Mouse (Mus musculus) layer of hippocampus, adult 18-20 months (tissue): ENCODE results near the gene Gm7030. TPM values are rescaled to one million over a fixed set of nuclear protein-coding genes. Genes with fewer than 3 reads are reported as not detected.
"Not testable (repeated sequence)": the region's sequence is repeated elsewhere in the genome, so short reads cannot be mapped to it uniquely, and the experiment has no call there.

Experiments
- DNase-seq, 2 experiments: peaks; one replicate each; pipeline ENCODE4 v3.0.0; 2022; ENCODE audit warnings: low spot score in 2 of 2
- total RNA-seq, 2 experiments: library from RNA; stranded (reverse); gene quantifications; 2 replicates each; pipeline ENCODE4 v1.2.3; 2021

Gm7030 gene
- total RNA-seq, 2 experiments from 2014 or later: not detected

DNA sequence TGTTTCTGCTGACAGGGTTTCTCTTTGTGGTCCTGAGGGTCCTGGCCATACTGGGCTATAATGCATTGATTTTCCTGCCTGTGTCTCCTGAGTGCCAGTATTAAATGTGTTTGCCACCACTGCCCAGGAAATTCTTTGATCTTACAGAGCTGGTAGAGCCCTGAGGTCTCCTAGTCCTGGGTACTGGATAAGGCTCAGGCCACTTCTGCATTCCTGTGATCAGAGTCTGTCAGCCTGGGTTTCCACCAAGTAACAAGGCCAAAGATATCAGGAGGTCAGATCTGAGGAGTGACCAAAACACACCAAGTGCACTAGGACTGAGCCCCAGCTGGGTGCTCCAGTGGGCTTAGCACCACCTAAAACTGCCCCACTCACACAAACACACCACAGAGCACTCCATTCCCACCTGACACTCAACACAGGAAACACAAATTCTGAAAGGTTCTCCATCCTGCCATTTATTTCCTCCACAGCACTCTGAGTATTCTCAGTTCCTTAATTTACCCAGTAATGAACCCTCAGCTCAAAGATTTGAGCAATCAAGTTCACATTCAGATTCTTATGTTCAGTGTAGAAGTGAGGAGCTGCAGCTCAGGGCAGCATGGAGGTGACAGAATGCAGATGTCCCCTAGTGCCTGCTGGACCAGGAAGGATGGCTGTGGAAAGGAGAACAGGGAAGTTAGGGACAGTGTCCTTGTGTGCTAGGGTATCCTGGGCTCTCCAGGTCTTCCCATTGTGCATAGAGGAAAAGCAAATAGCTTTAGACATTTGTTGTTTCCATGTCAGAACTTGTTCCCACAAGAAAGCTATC is 6.4 kb upstream of the Gm7030 start:
- DNase-seq: not testable (repeated sequence)

DNA sequence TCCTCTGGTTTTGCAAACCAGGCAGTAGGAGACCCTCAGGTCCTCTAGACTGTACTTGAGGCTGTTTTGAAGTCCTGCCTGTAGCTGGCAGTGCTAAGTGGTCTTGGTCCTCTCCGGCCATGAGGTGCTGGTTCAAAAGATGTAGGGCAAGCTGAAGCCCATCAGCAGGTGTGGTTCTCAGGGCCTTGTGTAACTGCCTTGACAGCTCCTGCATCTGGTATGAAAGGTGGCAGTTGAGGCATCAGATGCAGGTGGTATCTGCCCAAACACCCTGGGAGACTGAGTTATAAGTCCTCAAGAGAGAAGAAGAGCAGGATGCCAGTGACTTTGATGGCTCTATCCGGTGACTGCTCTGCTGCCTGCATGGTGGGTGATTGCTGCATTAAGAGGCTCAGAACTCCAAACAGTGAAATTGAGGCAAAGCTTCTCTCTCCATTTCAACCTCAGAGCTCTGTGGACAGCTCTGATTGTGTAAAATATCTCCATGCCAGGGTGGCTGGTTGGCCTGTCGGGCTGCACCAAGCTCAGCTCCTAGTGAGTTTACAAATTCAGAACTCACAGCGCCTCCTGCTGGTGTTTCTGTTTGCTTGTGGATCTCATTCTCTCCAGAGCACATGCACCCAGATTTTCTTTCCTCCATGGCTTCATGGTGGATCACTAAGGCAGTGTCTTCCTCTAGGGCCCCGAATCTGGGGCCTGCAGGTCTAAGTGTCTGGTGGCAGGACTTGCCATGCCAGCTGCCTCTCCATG is 2.5 kb upstream of the Gm7030 start:
- no peak for DNase-seq

DNA sequence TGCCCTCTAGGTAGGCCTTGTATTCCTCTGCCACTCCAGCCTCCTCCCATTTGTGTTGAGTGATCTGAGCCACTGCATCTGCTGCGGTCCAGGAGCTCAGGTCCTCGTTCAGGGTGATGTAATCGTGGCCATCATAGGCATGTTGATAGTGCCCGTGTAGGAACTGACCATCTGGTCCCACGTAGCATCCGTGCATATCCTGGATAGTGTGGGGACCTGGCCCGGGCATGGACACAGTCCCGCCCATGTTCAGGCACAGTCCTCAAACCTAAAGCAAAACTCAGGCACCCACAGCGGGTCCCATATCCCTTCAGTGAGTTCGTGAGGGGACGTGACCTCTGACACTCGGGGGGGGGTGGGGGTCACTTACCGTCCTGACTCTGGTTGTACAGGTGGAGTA is 700 bp downstream of the Gm7030 start:
- DNase-seq: not testable (repeated sequence)

DNA sequence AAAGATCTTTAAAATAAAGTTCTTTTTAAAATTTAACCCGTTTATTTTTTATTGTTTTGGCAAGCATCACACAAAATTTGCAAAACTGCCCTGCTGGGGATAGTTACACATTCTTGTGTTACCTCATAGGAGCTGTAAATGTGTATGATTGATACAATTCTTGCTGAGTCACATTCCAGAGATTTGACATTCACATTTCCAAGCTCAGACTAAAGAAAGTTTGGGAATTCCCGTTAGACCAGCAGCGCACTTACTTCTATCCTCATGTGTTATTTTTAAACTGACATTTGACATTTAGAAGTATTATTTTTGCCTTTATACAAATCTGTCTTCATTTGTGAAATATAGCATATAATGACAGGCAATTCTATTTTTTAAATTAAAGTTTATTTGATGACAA is 5.1 kb downstream of the Gm7030 start:
- DNase-seq: not testable (repeated sequence)

DNA sequence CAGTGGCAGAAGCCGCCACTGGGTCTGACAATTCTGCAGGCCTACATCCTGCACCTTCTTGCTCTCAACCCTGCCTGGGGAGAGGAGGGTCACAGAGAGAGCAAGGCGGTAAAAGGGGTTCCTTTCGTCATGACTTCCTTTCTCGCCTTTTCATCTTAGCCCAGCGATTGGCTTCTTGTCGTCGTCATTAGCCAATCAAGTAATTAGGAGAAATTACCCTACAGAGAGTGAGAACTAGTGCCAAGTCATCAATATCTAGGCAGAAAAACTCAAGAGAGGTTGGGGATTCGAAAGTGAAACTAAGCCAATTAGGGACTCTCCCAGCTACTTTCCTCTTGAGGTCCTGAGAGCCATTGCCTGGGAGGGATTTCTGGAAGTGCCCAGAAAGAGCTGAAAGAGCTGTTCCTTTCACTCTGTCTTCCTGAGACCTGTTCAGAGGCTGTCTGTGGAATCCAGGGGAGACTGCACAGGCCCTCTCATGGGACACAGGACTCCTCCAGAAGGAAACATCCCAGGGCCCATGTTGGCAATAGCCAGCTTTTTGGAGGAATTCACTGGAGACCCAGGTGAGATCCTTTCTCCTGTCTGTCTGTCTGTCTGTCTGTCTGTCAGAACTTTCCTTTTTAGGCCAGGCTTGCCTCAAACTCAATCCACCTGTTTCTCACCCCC is 7.7 kb downstream of the Gm7030 start, which contains the start of gene Gm19684:
Gm19684 (plus strand) TSS at position 327 of the 669 bp plus-strand sequence.
- peak in 1 of 2 experiments; percentile 71 for DNase-seq

DNA sequence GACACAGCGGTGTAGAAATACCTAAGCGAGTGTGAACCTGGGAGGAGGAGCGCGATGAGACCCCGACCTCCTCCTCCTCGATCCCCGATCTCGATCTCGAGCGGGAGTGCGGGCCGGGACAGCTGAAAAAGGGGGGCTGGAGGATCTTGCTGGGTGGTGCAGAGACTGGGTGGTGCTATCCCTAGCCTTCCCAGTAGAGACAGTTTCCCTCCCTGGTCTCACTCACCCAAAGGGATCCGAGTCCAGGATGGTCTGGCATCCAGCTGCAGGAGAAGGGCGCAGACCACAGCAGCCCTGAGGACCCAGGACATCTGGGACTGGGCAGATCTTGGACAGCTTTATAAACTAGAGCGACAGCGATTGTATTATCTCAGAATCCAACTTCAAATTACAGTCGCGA is 8.4 kb downstream of the Gm7030 start:
- not testable (repeated sequence) for DNase-seq

DNA sequence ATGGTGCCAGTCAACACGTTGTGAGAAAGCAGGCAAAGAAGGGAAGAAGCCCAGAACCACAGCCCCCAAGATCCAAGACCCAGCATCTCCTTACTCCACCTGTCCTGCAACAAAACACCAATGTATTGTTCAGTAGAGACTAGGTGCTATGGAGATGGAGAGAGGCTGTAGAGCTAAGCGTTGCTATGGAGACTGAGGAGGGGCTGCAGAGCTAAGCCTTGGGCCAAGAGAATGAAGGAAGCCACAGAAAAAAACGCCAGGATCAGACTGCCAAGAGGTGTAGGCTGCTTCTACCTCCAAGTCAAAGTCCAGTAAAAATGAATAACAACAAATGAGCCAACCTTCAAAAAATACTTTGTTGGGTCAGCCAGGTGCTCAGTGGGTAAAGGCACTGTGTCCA is 12.7 kb downstream of the Gm7030 start:
- DNase-seq: not testable (repeated sequence)

DNA sequence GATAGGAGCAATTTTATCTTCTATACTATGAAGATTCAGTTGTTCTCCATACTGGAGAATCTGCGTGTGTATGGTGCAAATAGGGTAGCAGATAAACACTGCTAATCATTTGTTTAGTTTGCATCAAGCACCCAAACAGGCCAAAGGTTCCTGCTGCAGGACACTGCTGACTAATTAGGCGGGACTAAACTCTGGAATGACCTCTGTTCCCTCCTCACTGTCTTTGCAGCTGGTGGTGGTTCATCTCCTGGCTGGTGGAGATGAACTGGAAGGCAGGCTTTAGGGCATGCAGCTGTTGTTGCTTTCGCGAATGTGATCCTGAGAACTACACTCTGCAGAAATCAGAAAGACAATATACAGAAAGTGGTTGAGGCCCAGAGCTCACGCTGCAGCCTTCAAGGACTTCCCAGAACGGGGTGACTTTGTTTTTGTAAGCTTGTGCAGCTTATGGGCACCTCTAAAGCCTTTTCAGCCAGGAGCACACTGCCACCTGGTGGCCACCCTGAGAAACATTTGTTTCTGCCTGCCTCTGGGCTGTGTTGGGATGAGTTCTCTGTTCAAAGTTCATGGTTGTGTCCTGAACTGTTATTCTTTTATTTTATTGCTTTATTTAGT is 15.1 kb downstream of the Gm7030 start:
- peak in 1 of 2 experiments; percentile 31 for DNase-seq

DNA sequence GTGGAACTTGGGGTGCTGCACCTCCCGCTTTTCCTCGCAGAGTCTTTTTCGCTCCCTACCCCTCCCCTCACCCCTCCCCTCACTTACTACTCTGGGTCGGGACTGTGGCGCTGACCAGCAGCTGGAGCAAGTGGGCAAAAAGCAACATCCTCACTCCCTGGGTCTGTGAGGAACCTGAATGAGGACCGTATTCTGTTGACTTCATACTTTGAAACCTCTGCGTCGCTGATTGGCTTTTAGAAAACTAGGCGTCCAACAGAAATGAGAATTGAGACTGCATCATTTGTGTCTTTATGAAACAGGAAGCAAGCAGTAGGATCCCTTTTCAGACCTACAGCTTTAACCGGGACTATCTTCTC is 17.7 kb downstream of the Gm7030 start:
- DNase-seq: peak in 1 of 2 experiments; percentile 51

DNA sequence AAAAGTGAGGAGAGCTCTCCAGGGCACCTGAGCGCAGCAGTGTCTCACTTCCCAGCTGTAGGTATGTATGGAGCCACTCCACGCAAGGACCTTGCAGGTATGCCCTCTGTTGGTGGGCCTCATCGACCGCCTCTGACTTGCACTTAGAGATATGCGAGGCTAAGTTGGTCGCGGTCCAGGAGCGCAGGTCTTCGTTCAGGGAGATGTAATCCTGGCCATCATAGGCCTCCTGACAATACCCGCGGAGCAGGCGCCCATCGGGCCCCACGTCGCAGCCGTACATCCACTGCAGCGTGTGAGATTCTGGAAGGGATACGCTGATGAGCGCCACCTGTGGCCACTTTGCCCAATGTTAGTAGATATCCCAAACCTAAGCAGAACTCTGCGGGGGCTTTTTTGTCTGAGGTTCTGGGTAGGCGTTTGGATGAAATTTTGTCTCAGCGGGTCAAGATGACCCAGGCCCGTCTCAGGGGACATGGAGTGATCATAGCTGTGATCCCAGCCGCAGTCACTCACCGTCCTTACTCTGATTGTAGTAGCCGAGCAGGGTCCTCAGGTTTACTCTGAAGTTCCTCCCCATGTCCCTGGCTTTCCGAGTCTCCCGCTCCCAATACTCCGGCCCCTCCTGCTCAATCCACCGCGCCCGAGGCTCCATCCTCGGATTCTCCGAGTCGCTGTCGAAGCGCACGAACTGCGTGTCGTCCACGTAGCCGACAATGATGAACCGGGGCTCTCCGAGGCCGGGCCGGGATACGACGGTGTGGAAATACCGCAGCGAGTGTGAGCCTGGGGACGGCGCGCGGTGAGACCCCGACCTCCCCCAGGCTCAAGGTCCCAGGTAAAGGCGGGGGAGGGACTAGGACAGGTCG is 18.4 kb downstream of the Gm7030 start:
- peak in 1 of 2 experiments; percentile 39 for DNase-seq

DNA sequence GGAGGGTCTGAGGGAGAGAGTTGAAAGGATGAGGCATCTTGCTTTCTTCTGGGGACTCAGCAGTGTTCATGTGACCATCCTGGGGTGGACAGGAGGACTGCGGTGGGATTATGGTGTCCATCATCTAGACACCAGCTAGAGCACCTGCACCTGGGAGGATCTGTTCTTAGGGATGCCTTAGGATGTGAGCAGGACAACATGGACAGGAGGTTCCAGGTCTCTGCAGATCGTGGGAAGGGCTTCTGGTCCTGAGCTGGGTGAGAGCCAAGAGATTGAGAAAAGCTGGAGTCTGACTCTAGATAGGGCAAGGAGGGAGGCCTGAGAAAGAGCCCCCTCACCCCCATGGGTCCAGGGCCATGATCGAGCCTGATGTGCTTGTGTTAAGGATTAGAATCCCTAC is 19.1 kb downstream of the Gm7030 start:
- DNase-seq: not testable (repeated sequence)

DNA sequence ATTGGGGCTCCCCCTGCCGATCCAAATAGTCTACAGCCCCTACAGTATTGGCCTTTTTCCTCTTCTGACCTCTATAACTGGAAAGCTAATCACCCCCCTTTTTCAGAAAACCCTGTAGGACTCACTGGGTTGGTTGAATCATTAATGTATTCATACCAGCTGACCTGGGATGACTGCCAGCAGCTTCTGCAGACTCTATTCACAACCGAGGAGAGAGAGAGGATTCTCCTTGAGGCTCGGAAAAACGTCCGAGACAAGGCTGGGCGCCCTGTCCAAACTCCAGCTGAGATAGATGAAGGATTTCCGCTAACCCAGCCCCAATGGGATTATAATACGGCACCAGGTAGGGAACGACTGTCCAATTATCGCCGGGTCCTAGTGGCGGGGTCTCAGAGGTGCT is 27.1 kb downstream of the Gm7030 start:
- not testable (repeated sequence) for DNase-seq

DNA sequence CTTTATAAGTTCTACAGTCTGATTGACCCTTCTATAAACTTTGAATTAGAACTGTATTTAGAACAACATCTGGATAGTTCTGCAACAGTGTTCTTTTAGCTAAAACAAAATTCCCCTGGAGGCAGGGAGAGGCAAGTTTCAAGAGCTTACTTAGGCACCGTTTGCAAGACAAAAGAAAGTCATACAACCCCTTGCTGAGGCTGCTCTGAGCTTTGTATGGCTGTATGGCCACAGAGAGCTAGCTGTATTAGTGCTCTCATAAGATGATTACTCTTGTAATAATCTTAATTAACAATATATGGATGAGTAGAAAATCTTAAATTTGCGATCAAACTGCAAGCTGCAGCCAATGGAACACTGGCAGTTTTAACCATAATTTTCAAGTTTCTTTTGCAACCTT is 29.6 kb downstream of the Gm7030 start:
- not testable (repeated sequence) for DNase-seq

DNA sequence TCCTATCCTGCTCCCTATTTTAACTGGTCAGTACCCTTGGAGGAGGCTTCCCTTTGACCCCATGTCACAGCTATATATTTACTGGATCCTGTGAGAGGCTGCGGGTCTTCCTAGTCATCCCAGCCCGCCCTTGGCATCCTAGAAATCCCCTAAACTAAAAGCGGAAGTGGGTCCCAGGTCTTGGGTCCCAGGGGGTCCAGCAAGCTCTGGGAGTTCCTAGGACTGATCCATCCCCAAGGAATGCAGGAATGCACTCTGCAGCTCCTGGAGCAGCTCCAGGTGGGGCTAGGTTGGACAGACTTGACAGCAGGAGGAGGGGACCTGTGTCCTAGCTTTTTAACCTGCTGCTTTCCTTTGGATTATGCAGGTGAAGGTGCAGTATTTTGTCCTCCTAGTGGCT is 35.3 kb downstream of the Gm7030 start:
- DNase-seq: no peak

DNA sequence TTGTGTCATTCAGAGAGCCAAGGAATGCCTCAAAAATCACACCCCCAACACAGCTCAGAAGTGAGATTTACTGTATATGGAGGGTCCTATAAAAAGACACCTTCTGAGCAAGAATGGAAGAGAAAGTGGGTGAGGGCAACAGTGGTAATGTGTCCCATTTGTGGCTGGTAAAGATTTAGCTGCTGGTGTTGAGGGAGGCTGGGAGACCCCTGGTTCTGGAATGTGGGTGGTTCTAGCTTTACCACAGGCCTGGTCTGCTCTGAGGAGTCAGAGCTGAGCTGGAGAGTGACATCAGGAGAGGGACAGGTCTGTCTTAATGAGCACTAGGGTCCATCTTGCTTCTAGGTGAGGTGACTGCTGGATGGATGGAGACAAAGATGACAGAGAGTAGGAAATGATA is 36.7 kb downstream of the Gm7030 start:
- DNase-seq: not testable (repeated sequence)

DNA sequence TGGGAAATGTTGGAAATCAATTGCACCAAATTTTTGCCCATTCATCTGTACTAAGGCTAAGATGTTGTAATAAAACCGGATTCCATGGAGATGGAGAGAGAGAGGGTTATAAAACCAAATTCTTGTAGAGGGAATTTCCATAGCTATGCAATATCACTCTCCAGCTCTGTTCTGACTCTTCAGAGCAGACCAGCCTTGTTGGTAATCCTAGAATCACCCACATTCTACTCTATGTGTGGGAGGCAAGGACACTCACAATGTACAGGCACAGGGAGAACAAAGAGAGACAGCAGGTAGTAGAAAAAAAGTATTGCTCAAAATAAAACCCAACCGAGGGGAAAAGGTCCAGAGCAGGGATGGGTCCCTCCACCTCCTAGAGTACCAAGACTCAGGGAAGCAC is 37.3 kb downstream of the Gm7030 start:
- DNase-seq: not testable (repeated sequence)

DNA sequence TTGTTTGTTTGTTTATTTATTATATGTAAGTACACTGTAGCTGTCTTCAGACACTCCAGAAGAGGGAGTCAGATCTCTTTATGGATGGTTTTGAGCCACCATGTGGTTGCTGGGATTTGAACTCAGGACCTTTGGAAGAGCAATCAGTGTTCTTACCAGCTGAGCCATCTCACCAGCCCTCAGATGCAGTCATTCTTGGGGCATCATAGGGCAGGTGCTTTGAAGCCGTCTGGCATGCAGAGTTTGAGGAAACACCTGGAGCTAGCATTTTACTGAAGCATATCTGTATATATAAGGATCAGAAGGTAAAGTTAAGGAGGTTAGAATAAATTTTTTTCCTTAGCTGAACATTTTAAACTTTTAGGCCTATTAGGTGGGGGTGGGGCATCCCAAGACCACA is 43.2 kb downstream of the Gm7030 start:
- DNase-seq: not testable (repeated sequence)

DNA sequence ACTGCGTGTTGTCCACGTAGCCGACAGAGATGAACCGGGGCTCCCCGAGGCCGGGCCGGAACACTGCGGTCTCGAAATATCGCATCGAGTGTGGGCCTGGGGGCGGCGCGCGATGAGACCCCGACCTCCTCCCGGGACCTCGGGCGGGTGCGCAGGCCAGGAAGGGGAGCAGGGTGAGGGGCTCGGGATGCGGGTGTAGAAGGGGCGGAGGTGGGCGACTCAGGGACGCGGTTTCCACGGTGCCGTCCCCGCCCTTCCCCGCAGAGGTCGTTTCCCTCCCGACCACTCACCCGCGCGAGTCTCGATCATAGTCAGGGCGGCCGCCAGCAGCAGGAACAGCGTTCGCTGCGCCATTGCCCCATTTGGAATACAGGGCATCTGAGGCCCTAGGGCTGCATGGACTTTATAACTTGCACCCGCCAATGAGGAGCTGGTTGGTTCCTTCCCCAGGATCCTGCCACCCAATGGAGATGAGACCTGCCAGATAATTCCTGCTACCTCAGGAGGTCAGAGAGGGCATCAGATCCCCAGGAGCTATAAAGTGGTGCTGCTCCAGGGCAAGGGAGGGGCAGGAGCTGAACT is 45.3 kb downstream of the Gm7030 start:
- no peak for DNase-seq

DNA sequence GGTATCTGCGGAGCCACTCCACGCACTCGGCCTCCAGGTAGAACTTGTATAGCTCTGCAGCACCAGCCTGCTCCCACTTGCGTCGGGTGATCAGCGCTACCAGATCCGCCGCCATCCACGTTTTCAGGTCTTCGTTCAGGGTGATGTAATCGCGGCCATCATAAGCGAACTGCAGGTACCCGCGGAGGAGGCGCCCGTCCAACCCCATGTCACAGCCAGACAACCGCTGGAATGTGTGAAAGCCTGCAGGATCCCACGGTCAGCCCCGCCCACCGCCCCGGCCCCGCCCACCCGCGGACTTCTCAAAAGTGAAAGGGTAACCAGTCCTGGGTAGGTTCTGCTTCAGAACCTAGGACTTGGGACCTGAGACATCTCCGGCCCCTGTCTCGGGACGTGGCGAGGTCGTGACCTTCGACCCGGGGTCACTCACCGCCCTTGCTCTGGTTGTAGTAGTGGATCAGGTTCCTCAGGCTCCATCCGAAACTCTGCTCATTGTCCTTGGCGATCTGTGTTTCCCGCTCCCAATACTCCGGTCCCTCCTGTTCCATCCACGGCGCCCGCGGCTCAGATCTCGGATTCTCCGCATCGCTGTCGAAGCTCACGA is 45.9 kb downstream of the Gm7030 start:
- no peak for DNase-seq
